Mouse (Mus musculus): ENCODE data around the gene Arpc3. TPM values are rescaled to one million over a fixed set of nuclear protein-coding genes. Genes with fewer than 3 reads are reported as not detected.

The Arpc3 gene
- polyA plus RNA-seq, 1 experiment from 2014 or later, result 39.3 TPM

GRCm38 (mm10) chr5:122460656-122461055, 69.0 kb downstream of the Arpc3 start:
- Histone ChIP-seq H3K36me3 (ENCODE audit: control insufficient read depth, insufficient read depth, low read length) (peaks cover 84% of the 10 kb centered on the region), H3K4me2 (no peak overlapping the region), H3K9ac (ENCODE audit: low read depth, low read length) (no peak overlapping the region), H3K4me1 (ENCODE audit: control insufficient read depth, insufficient read depth, low read length) (no peaks in the 10 kb centered on the region), H3K4me3 (ENCODE audit: low read depth, low read length) (no peak overlapping the region), H3K27me3 (ENCODE audit: control insufficient read depth, insufficient read depth, low read length) (no peaks in the 10 kb centered on the region), H3K27ac (ENCODE audit: low read depth, low read length) (no peak overlapping the region), H3K9me3 (replicated peaks; ENCODE audit: control insufficient read depth, low read length) (no peaks in the 10 kb centered on the region)
- ATAC-seq (replicated peaks; ENCODE audit: insufficient number of reproducible peaks, low FRiP score, low TSS enrichment), result no peak
- 85% methylated on average over 11 of the region's 11 CpGs for WGBS (ENCODE audit: insufficient replicate concordance)

DNA sequence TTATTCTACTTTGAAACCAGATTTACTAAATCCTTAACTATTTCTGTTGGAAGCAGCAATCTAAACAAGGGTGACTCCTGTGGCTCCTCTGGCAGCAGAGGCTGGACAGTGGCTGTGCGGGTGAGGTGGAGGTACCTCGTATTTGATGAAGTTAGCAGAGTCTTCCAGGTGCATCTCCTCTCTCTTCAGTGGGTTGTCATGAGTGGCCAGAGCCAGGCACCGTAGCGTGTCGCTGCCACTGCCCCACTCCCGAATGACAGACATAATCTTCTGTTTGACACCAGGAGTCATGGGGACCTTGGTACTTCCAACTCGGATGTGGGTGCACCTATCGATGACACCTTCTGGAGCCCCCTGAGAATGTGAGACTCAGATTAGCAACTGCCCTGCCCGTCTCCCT, 69.8 kb downstream of the Arpc3 start:
- Histone ChIP-seq H3K27me3 (ENCODE audit: control insufficient read depth, insufficient read depth, low read length) (no peaks in the 10 kb centered on the region), H3K36me3 (ENCODE audit: control insufficient read depth, insufficient read depth, low read length) (peaks cover 83% of the 10 kb centered on the region), H3K4me3 (ENCODE audit: low read depth, low read length) (no peak overlapping the region), H3K4me1 (ENCODE audit: control insufficient read depth, insufficient read depth, low read length) (no peaks in the 10 kb centered on the region), H3K9ac (ENCODE audit: low read depth, low read length) (no peak overlapping the region), H3K4me2 (no peak overlapping the region), H3K27ac (ENCODE audit: low read depth, low read length) (no peak overlapping the region), H3K9me3 (replicated peaks; ENCODE audit: control insufficient read depth, low read length) (no peaks in the 10 kb centered on the region)
- 91% methylated on average over 9 of the region's 9 CpGs for WGBS (ENCODE audit: insufficient replicate concordance)
- no peak for ATAC-seq (replicated peaks; ENCODE audit: insufficient number of reproducible peaks, low FRiP score, low TSS enrichment)

Other genes starting within 250 kb of the Arpc3 start
- gene Ppp1cc, start 233.6 kb upstream of the Arpc3 start, polyA plus RNA-seq (2014; fragmentation: Nextera tagmentation; extraction: Ambion mirVana), result 216 and 225 TPM in 2 replicates
- gene Hvcn1, start 185.1 kb upstream of the Arpc3 start, polyA plus RNA-seq (2014; fragmentation: Nextera tagmentation; extraction: Ambion mirVana), result 1.7 and 2.7 TPM in 2 replicates
- 1.7 and 2.2 TPM in 2 replicates for gene Tctn1, start 127.4 kb upstream of the Arpc3 start, polyA plus RNA-seq (2014; fragmentation: Nextera tagmentation; extraction: Ambion mirVana)
- 10.2 and 12.3 TPM in 2 replicates for gene Pptc7, start 107.5 kb upstream of the Arpc3 start, polyA plus RNA-seq (2014; fragmentation: Nextera tagmentation; extraction: Ambion mirVana)
- gene Rad9b, start 37.6 kb upstream of the Arpc3 start, polyA plus RNA-seq (2014; fragmentation: Nextera tagmentation; extraction: Ambion mirVana), result 4.5 and 5.0 TPM in 2 replicates
- gene Vps29, start 37.5 kb upstream of the Arpc3 start, polyA plus RNA-seq (2014; fragmentation: Nextera tagmentation; extraction: Ambion mirVana), result 241 and 245 TPM in 2 replicates
- gene Gpn3, start 20.0 kb upstream of the Arpc3 start, polyA plus RNA-seq (2014; fragmentation: Nextera tagmentation; extraction: Ambion mirVana), result 63.1 and 67.2 TPM in 2 replicates
- 67.4 TPM in 2 replicates for gene Fam216a, start 19.5 kb upstream of the Arpc3 start, polyA plus RNA-seq (2014; fragmentation: Nextera tagmentation; extraction: Ambion mirVana)
- 20.9 and 22.1 TPM in 2 replicates for gene Anapc7, start 29.8 kb downstream of the Arpc3 start, polyA plus RNA-seq (2014; fragmentation: Nextera tagmentation; extraction: Ambion mirVana)
- 255 and 272 TPM in 2 replicates for gene Atp2a2, start 110.3 kb downstream of the Arpc3 start, polyA plus RNA-seq (2014; fragmentation: Nextera tagmentation; extraction: Ambion mirVana)
- 23.9 and 28.4 TPM in 2 replicates for gene Ift81, start 222.6 kb downstream of the Arpc3 start, polyA plus RNA-seq (2014; fragmentation: Nextera tagmentation; extraction: Ambion mirVana)